Mouse (Mus musculus) mouse trophoblast stem cell (cell line): Measurements from ENCODE around the gene Wdr92.
"Not testable (repeated sequence)": the region's sequence is repeated elsewhere in the genome, so short reads cannot be mapped to it uniquely, and the experiment has no call there.

Experiments
- in situ Hi-C, 2 experiments: fragments of 300-500 bp; cut with MseI, MboI; formaldehyde crosslinking; loops; 2 replicates in 1 of 2; 3 replicates in 1 of 2; pipeline ENCODE4 v1.15.1; 2025

Wdr92 gene

GRCm38 (mm10) chr11:17211258-17212140 is 29.6 kb downstream of the Wdr92 start, which contains the start of gene Pno1:
Pno1 (minus strand) TSS chr11:17211568.
- in situ Hi-C loops = no loop called here

- in situ Hi-C loops = no loop called here
Observed at GRCm38 (mm10) chr11:17212141-17212495, 30.2 kb downstream of the Wdr92 start.

- in situ Hi-C loops = no loop called here
Observed at GRCm38 (mm10) chr11:17212903-17213509, 31.1 kb downstream of the Wdr92 start.

DNA sequence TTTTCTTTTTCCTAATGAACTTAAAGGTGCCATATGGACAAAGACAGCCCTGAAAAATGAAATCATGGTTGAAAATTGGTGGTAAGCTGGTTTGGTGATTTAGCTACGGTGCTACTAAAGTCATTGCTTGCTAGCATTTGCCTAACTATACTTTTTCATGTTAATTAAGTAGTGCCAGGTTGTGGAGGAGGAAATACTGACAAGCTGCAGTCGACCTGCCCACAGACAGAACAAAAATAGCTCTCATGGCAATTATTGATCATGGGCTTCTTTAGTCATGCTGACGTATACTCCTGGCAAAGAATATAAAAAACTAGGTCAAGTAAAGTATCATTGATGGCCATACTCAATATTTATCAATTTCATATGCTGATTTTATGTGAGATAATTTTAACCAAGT is 33.6 kb downstream of the Wdr92 start:
- in situ Hi-C loops = no loop called here

DNA sequence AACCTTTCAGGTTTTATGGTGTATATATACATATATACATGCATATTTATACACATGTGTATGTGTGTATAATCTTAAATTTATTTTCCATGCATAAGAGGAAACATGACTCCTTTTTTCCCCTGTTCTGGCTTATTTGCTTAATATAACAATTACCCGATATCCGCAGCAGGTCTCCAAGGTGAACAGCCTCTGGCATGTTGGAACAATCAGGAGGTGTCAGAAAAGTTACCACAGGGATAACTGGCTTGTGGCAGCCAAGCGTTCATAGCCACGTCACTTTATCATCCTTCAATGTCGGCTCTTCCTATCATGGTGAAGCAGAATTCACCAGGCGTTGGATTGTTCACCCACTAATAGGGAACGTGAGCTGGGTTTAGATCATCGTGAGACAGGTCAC is 39.2 kb downstream of the Wdr92 start:
- in situ Hi-C loops = no loop called here

DNA sequence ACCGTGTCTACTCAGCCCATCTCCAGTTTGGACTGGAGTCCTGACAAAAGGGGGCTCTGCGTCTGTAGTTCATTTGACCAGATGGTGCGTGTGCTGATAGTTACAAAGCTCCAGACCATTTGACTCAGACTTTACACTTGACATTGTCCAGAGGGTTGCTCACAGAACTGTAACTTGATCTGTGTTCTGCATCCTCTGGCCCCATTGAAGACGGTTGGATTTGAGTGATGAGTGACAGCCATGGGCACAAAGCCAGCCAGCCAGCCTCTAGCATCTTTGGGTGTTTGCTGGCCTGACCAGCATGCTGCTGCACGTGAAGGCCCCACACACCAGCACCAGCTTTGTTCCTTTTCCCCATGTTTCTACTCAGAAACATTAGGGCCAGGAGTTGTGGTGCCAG is 50.9 kb downstream of the Wdr92 start:
- in situ Hi-C loops = no loop called here

GRCm38 (mm10) chr11:17236449-17237037 is 54.6 kb downstream of the Wdr92 start:
- in situ Hi-C loops = no loop called here

- in situ Hi-C loops = not testable (repeated sequence)
Observed at GRCm38 (mm10) chr11:17238598-17238997, 56.7 kb downstream of the Wdr92 start.

GRCm38 (mm10) chr11:17248715-17249114 is 66.8 kb downstream of the Wdr92 start:
- in situ Hi-C loops = no loop called here

- in situ Hi-C loops = no loop called here
Observed at GRCm38 (mm10) chr11:17256813-17257365, 75.0 kb downstream of the Wdr92 start.

GRCm38 (mm10) chr11:17257443-17257842 is 75.5 kb downstream of the Wdr92 start, which contains the start of gene C1d:
C1d (plus strand) TSS chr11:17257579.
- in situ Hi-C loops = no loop called here

- in situ Hi-C loops = no loop called here
Observed at GRCm38 (mm10) chr11:17257861-17258260, 76.0 kb downstream of the Wdr92 start.

DNA sequence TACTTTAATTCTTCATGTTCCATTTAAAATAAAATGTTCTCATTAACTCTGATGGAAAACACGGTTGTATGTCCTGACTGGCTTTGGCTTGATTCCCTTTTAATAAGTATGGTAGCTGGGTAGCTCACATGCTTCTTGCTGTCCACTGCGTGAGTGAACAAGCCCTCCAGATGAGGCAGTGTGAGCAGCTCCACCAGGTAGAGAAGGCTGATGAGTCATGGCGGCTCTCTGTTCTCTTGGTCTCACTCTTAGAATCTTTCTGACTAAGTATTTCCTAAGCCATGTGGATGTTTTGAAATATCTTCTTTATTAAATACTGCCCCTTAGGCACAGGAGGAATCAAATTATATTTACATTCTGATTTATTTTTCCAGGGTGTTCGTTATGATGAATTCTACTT is 85.3 kb downstream of the Wdr92 start:
- in situ Hi-C loops = no loop called here

- in situ Hi-C loops = no loop called here
Observed at GRCm38 (mm10) chr11:17268801-17269200, 86.9 kb downstream of the Wdr92 start.

DNA sequence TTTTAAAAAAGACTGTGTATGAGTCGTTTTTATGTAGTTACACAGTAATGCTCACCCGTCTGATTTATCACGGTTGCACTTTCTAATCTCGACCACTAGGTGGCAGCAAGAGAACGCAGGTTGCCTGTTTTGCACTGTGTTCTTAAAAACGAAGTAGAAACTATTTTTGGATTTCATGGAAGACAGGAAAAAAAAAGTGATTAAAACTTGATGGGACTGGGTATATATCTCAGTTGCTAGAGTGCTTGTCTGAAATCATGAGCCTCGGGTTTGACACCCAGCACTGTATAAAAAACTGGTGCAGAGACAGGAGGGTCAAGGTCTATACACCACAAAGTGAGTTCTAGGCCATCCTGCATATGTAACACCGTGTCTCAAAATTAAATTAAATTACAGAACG is 98.1 kb downstream of the Wdr92 start:
- in situ Hi-C loops = no loop called here
